Mouse (Mus musculus): ENCODE data around the gene Bak1. TPM values are rescaled to one million over a fixed set of nuclear protein-coding genes. Genes with fewer than 3 reads are reported as not detected.

Bak1 gene
- total RNA-seq, 2 experiments from 2014 or later: 29.3 to 33.2 TPM

- no peak for DNase-seq (ENCODE audit: low spot score in 2 of 2)
These were observed 22.0 kb upstream of the Bak1 start for GRCm38 (mm10) chr17:27050853-27051252.

DNA sequence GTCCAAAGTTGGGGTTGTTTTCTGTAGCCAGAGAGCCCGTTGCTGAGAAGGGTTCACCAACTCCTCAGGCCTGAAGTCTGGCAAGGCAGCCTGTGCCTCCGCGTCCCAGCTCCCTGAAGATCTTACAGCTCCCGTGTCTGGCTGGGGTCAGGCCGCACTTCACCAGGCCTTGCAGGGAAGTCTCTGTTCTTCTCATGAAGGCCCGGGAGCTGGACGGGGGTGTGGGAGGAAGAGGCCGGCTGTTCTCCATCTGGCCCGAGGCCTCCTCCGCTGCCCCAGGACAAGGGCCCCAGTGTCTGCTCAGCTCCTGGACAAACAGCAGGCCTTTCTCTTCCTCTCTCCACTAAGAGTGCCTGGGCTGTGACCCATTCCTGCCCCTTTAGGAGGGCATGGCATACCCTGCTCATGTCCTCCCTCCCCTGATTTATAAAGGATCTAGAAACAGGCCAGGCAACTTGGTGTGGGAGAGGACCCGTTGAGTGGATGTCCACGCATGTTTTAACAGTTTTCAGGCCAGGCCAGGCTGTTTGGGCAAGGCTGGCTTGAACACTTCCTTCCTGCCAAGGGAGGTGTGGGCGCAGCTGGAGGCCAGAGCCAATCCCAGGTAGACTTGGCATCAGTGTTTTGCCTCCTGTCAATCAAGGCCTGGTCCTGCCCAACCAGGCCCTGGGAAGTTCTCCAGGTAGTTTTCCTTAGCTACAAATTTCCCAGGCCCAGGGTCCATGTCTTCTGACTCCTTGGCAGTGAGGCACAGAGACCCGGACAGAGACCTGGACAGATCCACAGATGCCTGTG, 19.8 kb upstream of the Bak1 start:
- DNase-seq (ENCODE audit: low spot score in 2 of 2): peak in 1 of 2 experiments; percentile 49

DNA sequence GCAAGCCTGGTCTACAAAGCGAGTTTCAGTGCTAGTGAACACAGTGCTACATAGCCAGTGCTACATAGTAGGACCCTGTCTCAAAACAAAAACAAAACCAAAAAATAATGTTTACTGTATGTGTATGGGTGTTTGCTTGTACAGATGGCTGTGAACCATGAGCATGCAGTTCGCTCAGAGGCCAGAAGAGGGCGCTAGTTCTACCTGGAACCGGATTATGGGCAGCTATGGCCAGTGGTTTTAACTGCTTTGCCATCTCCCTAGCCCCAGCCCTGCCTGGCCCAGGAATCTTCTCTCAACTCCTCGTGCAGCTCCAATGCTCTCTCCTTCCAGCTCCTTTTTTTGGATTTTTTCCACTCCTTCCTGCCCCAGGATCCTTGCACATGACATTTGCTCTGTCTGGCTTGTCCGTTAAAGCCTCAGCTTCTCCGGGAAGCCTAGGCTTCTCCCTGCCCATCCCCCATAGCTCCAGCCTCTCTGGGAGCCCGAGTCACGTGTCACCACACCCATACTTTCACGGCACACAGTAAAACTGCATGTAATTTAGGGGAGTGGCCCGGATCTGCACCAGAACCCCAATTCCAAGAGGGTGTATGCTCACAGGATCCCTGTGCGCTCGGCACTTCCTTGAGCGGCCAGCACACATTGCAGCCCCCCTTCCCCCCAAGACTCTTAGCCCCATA, 19.1 kb upstream of the Bak1 start:
- DNase-seq (ENCODE audit: low spot score in 2 of 2): no peak

GRCm38 (mm10) chr17:27045164-27045563, 16.4 kb upstream of the Bak1 start:
- no peak for DNase-seq (ENCODE audit: low spot score in 2 of 2)

GRCm38 (mm10) chr17:27042840-27043239, 14.0 kb upstream of the Bak1 start:
- no peak for DNase-seq (ENCODE audit: low spot score in 2 of 2)

GRCm38 (mm10) chr17:27041787-27042055, 12.9 kb upstream of the Bak1 start:
- DNase-seq (ENCODE audit: low spot score in 2 of 2): no peak

DNA sequence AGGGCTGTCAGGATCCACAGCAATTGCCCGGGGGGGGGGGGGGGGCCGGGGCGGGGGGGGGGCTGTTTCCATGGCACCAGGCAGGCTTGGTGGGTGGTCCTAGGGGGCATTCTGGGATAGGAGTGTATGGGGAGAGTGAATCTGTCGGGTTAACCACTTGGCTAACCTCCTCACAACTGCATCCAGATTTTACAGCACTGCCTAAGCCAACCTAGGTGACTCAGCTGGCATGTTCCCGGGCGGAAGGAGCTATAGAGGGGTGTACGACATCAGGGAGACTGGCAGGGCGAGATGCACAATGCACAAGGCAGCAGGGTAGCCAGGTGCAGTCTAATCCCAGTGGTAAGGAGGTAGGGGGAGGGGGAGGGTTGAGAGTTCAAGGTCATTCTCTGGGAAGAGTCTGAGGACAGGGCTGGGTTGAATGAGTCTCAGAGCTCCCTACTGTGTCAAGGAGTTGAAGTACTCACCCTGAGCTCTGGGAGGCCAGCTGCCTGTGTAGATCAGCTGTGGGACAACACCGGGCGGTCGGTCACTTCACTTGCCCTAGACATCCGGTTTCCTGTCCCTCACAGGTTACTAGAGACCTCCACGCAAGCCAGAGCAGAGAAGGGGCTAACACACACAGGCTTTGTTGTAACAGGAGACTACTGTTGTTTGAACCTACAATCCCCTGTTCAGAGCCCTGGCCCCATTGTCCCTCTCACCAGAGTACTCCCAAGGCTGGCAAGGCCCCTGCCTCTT, 12.4 kb upstream of the Bak1 start:
- no peak for DNase-seq (ENCODE audit: low spot score in 2 of 2)

GRCm38 (mm10) chr17:27040304-27041045, 11.7 kb upstream of the Bak1 start:
- no peak for DNase-seq (ENCODE audit: low spot score in 2 of 2)

DNA sequence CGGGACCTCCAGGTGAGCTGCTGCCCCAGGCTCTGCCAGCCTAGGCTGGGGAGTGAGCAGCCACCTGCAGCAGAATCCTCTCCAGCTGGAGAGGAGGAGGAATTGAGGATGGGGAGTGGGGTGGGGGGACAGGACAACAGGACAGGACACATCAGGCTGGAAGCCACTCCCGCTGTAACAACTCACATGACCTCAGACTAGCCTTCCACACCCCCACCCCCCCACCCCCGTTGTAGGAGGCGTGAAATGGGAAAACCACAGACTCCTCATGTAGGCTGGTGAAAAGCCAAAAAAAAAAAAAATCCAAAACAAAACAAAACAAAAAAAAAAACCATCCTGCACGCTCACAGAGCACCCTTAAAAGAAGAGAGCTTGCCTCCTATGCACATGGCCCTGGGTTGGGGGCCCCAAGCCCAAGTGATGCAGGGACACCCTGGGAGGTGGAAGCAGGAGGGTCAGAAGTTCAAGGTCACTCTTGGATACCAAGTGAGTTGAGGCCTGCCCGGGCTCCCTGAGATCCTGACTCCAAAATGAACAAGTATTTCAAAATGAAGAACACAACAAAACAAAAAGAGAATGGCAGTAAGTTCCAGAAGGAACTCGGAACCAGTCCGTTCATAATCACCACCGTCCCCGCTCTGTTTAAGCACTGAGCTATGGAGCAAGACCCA, 10.8 kb upstream of the Bak1 start:
- DNase-seq (ENCODE audit: low spot score in 2 of 2): no peak

DNA sequence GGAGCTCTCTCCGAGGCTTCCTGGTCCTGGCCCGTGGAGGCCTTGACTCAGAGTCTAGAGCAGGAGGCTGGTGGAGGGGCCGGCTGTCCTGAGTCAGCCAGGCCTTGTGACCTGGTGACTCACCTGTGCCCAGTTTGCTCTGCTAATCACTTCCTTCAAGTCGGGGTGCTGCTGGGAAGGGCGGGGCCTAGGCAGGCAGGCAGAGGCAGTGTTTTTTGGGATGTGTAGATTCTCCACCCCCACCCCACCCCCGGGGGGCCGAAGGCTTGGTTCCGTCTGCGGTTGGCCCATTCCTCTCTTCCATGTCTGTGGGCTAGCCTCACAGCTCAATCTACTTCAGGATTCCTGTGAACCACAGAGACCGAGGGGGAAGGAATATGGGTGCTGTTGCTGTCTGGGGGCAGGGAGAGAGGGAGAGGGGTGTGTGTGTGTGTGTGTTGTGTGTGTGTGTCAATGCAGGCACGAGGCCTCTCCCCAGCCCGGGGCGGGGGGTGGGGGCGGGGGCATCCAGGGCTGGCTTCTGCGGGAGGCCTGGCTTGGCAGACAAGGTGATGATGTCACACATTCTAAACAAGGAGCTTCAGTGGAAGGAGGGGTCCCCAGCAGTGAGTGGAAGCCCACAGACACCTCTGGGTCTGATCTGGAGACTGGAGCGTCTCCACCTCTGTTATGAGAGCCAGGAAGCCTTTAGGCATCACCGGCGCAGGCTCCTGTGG, 9.7 kb upstream of the Bak1 start:
- no peak for DNase-seq (ENCODE audit: low spot score in 2 of 2)

- DNase-seq (ENCODE audit: low spot score in 2 of 2): no peak
These were observed 7.7 kb upstream of the Bak1 start for GRCm38 (mm10) chr17:27036465-27036864.

GRCm38 (mm10) chr17:27032869-27033268, 4.1 kb upstream of the Bak1 start:
- peak; percentile 83 for DNase-seq (ENCODE audit: low spot score in 2 of 2)

DNA sequence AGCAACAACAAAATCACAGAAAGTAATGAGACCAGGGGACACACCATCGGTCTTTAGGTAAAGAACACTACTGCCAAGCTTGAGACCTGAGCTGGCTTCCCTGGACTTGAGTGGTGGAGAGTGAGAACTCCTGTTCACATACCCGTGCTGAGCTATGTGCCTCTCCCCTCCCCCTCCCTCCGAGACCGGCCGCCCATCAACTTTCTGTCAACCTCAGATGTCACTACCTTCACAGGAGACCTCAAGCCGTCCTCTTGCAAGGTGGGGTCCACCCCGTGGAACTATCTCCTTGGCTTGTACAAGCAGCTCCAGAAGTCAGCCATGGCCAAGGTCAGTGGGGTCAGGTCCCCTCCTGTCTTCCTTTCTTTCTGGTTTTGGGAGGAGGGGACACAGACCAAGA, 3.5 kb upstream of the Bak1 start:
- DNase-seq (ENCODE audit: low spot score in 2 of 2): no peak

GRCm38 (mm10) chr17:27030896-27031295, 2.1 kb upstream of the Bak1 start:
- no peak for DNase-seq (ENCODE audit: low spot score in 2 of 2)

GRCm38 (mm10) chr17:27029431-27029830, 622 bp upstream of the Bak1 start:
- peak in 1 of 2 experiments; percentile 25 for DNase-seq (ENCODE audit: low spot score in 2 of 2)

GRCm38 (mm10) chr17:27028284-27028795, 469 bp downstream of the Bak1 start:
- DNase-seq (ENCODE audit: low spot score in 2 of 2): peak; percentile 93

DNA sequence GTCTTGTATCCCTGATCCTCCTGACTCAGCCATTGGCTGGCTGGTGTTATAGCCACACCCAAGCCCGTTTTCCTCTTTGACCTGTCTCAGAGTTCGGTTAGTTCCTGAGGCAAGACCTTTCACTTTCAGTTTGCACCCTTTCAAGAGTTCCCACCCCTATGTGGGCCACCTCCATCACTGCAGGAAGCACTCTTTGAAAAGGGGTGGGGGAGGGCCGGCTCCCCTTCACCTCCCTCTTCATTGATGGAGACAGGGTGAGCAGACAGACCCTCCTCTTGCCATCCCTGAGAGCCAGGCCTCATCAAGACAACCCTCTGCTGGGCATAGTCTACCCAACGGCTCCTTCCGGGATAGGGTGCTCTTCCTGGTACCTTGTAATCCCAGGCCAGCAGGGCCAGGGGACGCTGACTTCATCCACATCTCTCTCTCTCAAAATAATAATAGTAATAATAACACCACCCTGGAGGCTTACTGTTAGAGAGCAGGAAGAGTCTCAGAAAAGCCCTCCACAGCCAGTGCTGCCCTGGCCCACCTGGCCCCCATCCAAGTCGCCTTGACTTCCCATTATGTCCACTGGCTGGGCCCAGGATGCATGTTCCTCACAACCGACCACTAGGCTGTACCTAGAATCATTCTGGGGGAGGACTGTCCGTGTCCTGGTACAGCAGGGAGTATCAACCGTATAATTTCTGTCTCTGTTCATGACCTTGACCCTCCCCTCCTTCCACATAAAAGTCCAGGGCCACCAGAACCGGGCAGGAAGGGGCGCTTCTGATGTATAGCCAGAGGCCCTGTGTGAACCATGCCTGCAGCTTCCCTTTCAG, 1.1 kb downstream of the Bak1 start:
- DNase-seq (ENCODE audit: low spot score in 2 of 2): peak; percentile 60 to 67

DNA sequence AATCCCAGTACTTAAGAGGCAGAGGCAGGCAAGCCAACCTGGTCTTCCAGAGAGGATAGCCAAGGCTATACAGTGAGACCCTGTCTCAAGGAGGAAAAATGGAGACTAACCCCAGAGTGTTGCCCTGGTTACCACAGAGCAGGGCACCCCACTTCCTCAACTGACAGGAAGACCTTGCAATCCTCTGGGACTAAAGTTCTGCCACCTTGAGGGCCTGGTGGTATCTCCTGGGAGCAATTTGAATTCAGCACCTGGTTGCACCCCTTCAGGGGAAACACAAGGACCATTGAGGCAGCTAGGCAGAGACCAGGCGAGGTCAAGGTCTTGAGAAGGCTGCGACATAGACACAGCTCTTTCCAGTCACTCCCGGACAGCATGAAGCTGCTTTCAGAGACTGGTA, 2.9 kb downstream of the Bak1 start:
- no peak for DNase-seq (ENCODE audit: low spot score in 2 of 2)

- no peak for DNase-seq (ENCODE audit: low spot score in 2 of 2)
These were observed 3.4 kb downstream of the Bak1 start for GRCm38 (mm10) chr17:27025326-27025902.
